Mouse (Mus musculus) embryonic facial prominence, embryonic 15.5 days (tissue): ENCODE data around the gene Etfa. TPM values are rescaled to one million over a fixed set of nuclear protein-coding genes. Genes with fewer than 3 reads are reported as not detected.

Source experiments
- ATAC-seq: fragments of 200-750 bp; cut with Nextera tagmentation; 2 replicates; pipeline ENCODE4 v1.8.0; 2017; ENCODE audit warnings: low read depth, moderate TSS enrichment; ENCODE audit not compliant: insufficient number of reproducible peaks, low FRiP score, low TSS enrichment
- H3K27ac ChIP-seq: fragments of 300-500 bp; sonication (generic); replicated peaks from 2 replicates; pipeline ENCODE4 v1.5.1; 2015; ENCODE audit warnings: mild to moderate bottlenecking, inconsistent platforms
- H3K27me3 ChIP-seq: fragments of 300-500 bp; sonication (generic); 2 replicates; pipeline ENCODE4 v1.6.1; 2015; ENCODE audit warnings: inconsistent platforms
- H3K36me3 ChIP-seq: fragments of 300-500 bp; sonication (generic); 2 replicates; pipeline ENCODE4 v1.6.1; 2015; ENCODE audit warnings: mild to moderate bottlenecking, inconsistent platforms
- H3K4me1 ChIP-seq: fragments of 300-500 bp; sonication (generic); 2 replicates; pipeline ENCODE4 v1.6.1; 2015; ENCODE audit warnings: inconsistent platforms
- H3K4me2 ChIP-seq: fragments of 300-500 bp; sonication (generic); replicated peaks from 2 replicates; pipeline ENCODE4 v1.6.1; 2015; ENCODE audit warnings: mild to moderate bottlenecking, inconsistent platforms
- H3K4me3 ChIP-seq: fragments of 300-500 bp; sonication (generic); replicated peaks from 2 replicates; pipeline ENCODE4 v1.5.1; 2015; ENCODE audit warnings: mild to moderate bottlenecking, inconsistent platforms
- H3K9ac ChIP-seq: fragments of 300-500 bp; sonication (generic); 2 replicates; pipeline ENCODE4 v1.6.1; 2015; ENCODE audit warnings: inconsistent platforms
- H3K9me3 ChIP-seq: fragments of 300-500 bp; sonication (generic); replicated peaks from 2 replicates; pipeline ENCODE4 v1.6.1; 2016; ENCODE audit warnings: inconsistent platforms
- WGBS: fragments of 180-500 bp; shearing (Covaris S2); methylation state at CpG from one replicate; pipeline ENCODE4 v1.1.7; 2015; 5-methylcytosine and 5-hydroxymethylcytosine counted together
- polyA plus RNA-seq: library from polyadenylated mRNA; unstranded; fragments of >200 nt; fragmentation: Nextera tagmentation; extraction: Ambion mirVana; gene quantifications from 2 replicates; pipeline ENCODE4 v1.2.1, GENCODE M21; 2015

Gene Etfa
- polyA plus RNA-seq, 1 experiment from 2014 or later, result 189 TPM

- H3K36me3 ChIP-seq, result no peaks in the 10 kb centered on the region
These were observed 1.3 kb downstream of the Etfa start for GRCm38 (mm10) chr9:55510651-55511235.

GRCm38 (mm10) chr9:55509731-55510130 lies 2.3 kb downstream of the Etfa start:
- Histone ChIP-seq H3K4me1 (peaks cover 16% of the 10 kb centered on the region), H3K9ac (no peak overlapping the region), H3K27ac (no peak overlapping the region), H3K27me3 (0 out of 2 replicates have a peak, but pooled peaks cover 7% of the 10 kb centered on the region), H3K4me2 (no peak overlapping the region), H3K36me3 (no peaks in the 10 kb centered on the region), H3K4me3 (no peak overlapping the region), H3K9me3 (no peaks in the 10 kb centered on the region)
- WGBS, result 87% methylated on average over 1 of the region's 1 CpGs
- no peak for ATAC-seq

More at GRCm38 (mm10) chr9:55510651-55511235, 1.3 kb downstream of the Etfa start:
- H3K9me3 ChIP-seq, result no peaks in the 10 kb centered on the region
- H3K27ac ChIP-seq, result no peak overlapping the region
- 83% methylated on average over 10 of the region's 10 CpGs for WGBS
- 0 out of 2 replicates have a peak, but pooled peaks cover 7% of the 10 kb centered on the region for H3K27me3 ChIP-seq
- no peak for ATAC-seq
- peak overlapping the region; percentile 91 for H3K4me3 ChIP-seq
- peak overlapping the region; percentile 82 for H3K4me2 ChIP-seq
- peaks cover 16% of the 10 kb centered on the region for H3K4me1 ChIP-seq
- H3K9ac ChIP-seq, result no peak overlapping the region

GRCm38 (mm10) chr9:55508701-55509100 lies 3.3 kb downstream of the Etfa start:
- Histone ChIP-seq H3K9me3 (no peaks in the 10 kb centered on the region), H3K9ac (no peak overlapping the region), H3K4me1 (peaks cover 16% of the 10 kb centered on the region), H3K4me3 (no peak overlapping the region), H3K27me3 (0 out of 2 replicates have a peak, but pooled peaks cover 2% of the 10 kb centered on the region), H3K36me3 (no peaks in the 10 kb centered on the region), H3K4me2 (no peak overlapping the region), H3K27ac (no peak overlapping the region)
- no peak for ATAC-seq
- WGBS, result 75% methylated on average over 4 of the region's 4 CpGs

GRCm38 (mm10) chr9:55507922-55508321 lies 4.1 kb downstream of the Etfa start:
- no peaks in the 10 kb centered on the region for H3K36me3 ChIP-seq
- peaks cover 16% of the 10 kb centered on the region for H3K4me1 ChIP-seq
- H3K4me2 ChIP-seq, result no peak overlapping the region
- H3K9ac ChIP-seq, result no peak overlapping the region
- no peaks in the 10 kb centered on the region for H3K9me3 ChIP-seq
- H3K27ac ChIP-seq, result no peak overlapping the region
- WGBS, result 71% methylated on average over 3 of the region's 3 CpGs
- no peak for ATAC-seq
- H3K4me3 ChIP-seq, result no peak overlapping the region
- H3K27me3 ChIP-seq, result no peaks in the 10 kb centered on the region

GRCm38 (mm10) chr9:55482116-55482515 lies 29.9 kb downstream of the Etfa start:
- no peaks in the 10 kb centered on the region for H3K9me3 ChIP-seq
- no peaks in the 10 kb centered on the region for H3K27me3 ChIP-seq
- no peaks in the 10 kb centered on the region for H3K4me1 ChIP-seq
- H3K36me3 ChIP-seq, result peaks cover 10% of the 10 kb centered on the region; the same call in 1 of the 2 replicates
- ATAC-seq, result no peak
- H3K9ac ChIP-seq, result no peak overlapping the region
- 54% methylated on average over 2 of the region's 2 CpGs for WGBS
- no peak overlapping the region for H3K4me3 ChIP-seq
- no peak overlapping the region for H3K27ac ChIP-seq
- H3K4me2 ChIP-seq, result no peak overlapping the region

- Histone ChIP-seq H3K9me3 (no peaks in the 10 kb centered on the region), H3K27ac (no peak overlapping the region), H3K4me2 (no peak overlapping the region), H3K4me3 (no peak overlapping the region), H3K9ac (no peak overlapping the region), H3K4me1 (no peaks in the 10 kb centered on the region), H3K27me3 (no peaks in the 10 kb centered on the region), H3K36me3 (peaks cover 6% of the 10 kb centered on the region; the same call in 1 of the 2 replicates)
- ATAC-seq, result no peak
These were observed 33.3 kb downstream of the Etfa start for GRCm38 (mm10) chr9:55478699-55479098.

- H3K9ac ChIP-seq, result no peak overlapping the region
- H3K4me2 ChIP-seq, result no peak overlapping the region
- H3K36me3 ChIP-seq, result peaks cover 3% of the 10 kb centered on the region; the same call in 1 of the 2 replicates
- no peak overlapping the region for H3K4me3 ChIP-seq
- no peaks in the 10 kb centered on the region for H3K9me3 ChIP-seq
- no peak for ATAC-seq
- H3K4me1 ChIP-seq, result no peaks in the 10 kb centered on the region
- no peaks in the 10 kb centered on the region for H3K27me3 ChIP-seq
- no peak overlapping the region for H3K27ac ChIP-seq
- 56% methylated on average over 1 of the region's 1 CpGs for WGBS
These were observed 36.0 kb downstream of the Etfa start for GRCm38 (mm10) chr9:55476084-55476483.

- Histone ChIP-seq H3K9ac (no peak overlapping the region), H3K4me3 (no peak overlapping the region), H3K9me3 (no peaks in the 10 kb centered on the region), H3K27me3 (no peaks in the 10 kb centered on the region), H3K27ac (no peak overlapping the region), H3K36me3 (no peaks in the 10 kb centered on the region; the same call in 1 of the 2 replicates), H3K4me1 (no peaks in the 10 kb centered on the region), H3K4me2 (no peak overlapping the region)
- ATAC-seq, result no peak
- 45% methylated on average over 1 of the region's 1 CpGs for WGBS
These were observed 43.6 kb downstream of the Etfa start for GRCm38 (mm10) chr9:55468397-55468796.

- H3K4me2 ChIP-seq, result no peak overlapping the region
- no peaks in the 10 kb centered on the region for H3K9me3 ChIP-seq
- no peak for ATAC-seq
- 0 out of 2 replicates have a peak, but pooled peaks cover 10% of the 10 kb centered on the region for H3K4me1 ChIP-seq
- no peaks in the 10 kb centered on the region for H3K27me3 ChIP-seq
- no peak overlapping the region for H3K4me3 ChIP-seq
- 90% methylated on average over 5 of the region's 5 CpGs for WGBS
- H3K27ac ChIP-seq, result no peak overlapping the region
- H3K36me3 ChIP-seq, result peaks cover 13% of the 10 kb centered on the region
- no peak overlapping the region for H3K9ac ChIP-seq
These were observed 58.7 kb downstream of the Etfa start for GRCm38 (mm10) chr9:55453366-55453765.

GRCm38 (mm10) chr9:55452906-55453305 lies 59.1 kb downstream of the Etfa start:
- H3K27me3 ChIP-seq, result no peaks in the 10 kb centered on the region
- no peak for ATAC-seq
- no peak overlapping the region for H3K27ac ChIP-seq
- no peak overlapping the region for H3K9ac ChIP-seq
- H3K4me2 ChIP-seq, result no peak overlapping the region
- no peak overlapping the region for H3K4me3 ChIP-seq
- H3K9me3 ChIP-seq, result no peaks in the 10 kb centered on the region
- peaks cover 13% of the 10 kb centered on the region for H3K36me3 ChIP-seq
- 0 out of 2 replicates have a peak, but pooled peaks cover 10% of the 10 kb centered on the region for H3K4me1 ChIP-seq
- 91% methylated on average over 1 of the region's 1 CpGs for WGBS

GRCm38 (mm10) chr9:55451426-55451825 lies 60.6 kb downstream of the Etfa start:
- H3K27ac ChIP-seq, result no peak overlapping the region

GRCm38 (mm10) chr9:55450035-55450434 lies 62.0 kb downstream of the Etfa start:
- 0 out of 2 replicates have a peak, but pooled peaks have one; percentile 58 for ATAC-seq
- H3K9me3 ChIP-seq, result no peaks in the 10 kb centered on the region
- 37% methylated on average over 6 of the region's 6 CpGs for WGBS
- 0 out of 2 replicates have a peak, but pooled peaks cover 10% of the 10 kb centered on the region for H3K4me1 ChIP-seq
- no peak overlapping the region for H3K9ac ChIP-seq
- no peaks in the 10 kb centered on the region for H3K27me3 ChIP-seq
- H3K4me3 ChIP-seq, result no peak overlapping the region
- no peak overlapping the region for H3K4me2 ChIP-seq
- peaks cover 8% of the 10 kb centered on the region; the same call in 1 of the 2 replicates for H3K36me3 ChIP-seq
- no peak overlapping the region for H3K27ac ChIP-seq

More at GRCm38 (mm10) chr9:55451426-55451825, 60.6 kb downstream of the Etfa start:
- WGBS, result 81% methylated on average over 3 of the region's 3 CpGs
- Histone ChIP-seq H3K4me2 (no peak overlapping the region), H3K4me3 (no peak overlapping the region), H3K9me3 (no peaks in the 10 kb centered on the region), H3K36me3 (peaks cover 13% of the 10 kb centered on the region; the same call in 1 of the 2 replicates), H3K27me3 (no peaks in the 10 kb centered on the region), H3K4me1 (0 out of 2 replicates have a peak, but pooled peaks cover 10% of the 10 kb centered on the region), H3K9ac (no peak overlapping the region)
- no peak for ATAC-seq
